Mouse (Mus musculus) 3134 (cell line): ENCODE results near the gene Dgkq.
A peak's percentile ranks its signal among the peaks of the same experiment; 100 is the strongest.

Experiments
- DNase-seq: peaks from one replicate; pipeline ENCODE4 v3.0.0-alpha.2; 2011; ENCODE audit warnings: low spot score; ENCODE audit not compliant: insufficient read length; ENCODE audit errors: extremely low read depth

The Dgkq gene

GRCm38 (mm10) chr5:108691152-108691551 lies 21.7 kb upstream of the Dgkq start:
- DNase-seq, result no peak

- no peak for DNase-seq
Observed at GRCm38 (mm10) chr5:108689091-108689490, 19.6 kb upstream of the Dgkq start.

- DNase-seq, result no peak
Observed at GRCm38 (mm10) chr5:108680871-108681270, 11.4 kb upstream of the Dgkq start.

- DNase-seq, result no peak
Observed at GRCm38 (mm10) chr5:108679909-108680308, 10.4 kb upstream of the Dgkq start.

- DNase-seq, result no peak
Observed at GRCm38 (mm10) chr5:108678296-108678854, 8.9 kb upstream of the Dgkq start.

- no peak for DNase-seq
Observed at GRCm38 (mm10) chr5:108677605-108678295, 8.3 kb upstream of the Dgkq start.

GRCm38 (mm10) chr5:108676772-108677498 lies 7.5 kb upstream of the Dgkq start:
- DNase-seq, result no peak

GRCm38 (mm10) chr5:108675251-108675816 lies 5.9 kb upstream of the Dgkq start, which contains the start of gene Slc26a1:
Gene Slc26a1, minus strand, starts transcription at chr5:108675569.
- no peak for DNase-seq

- DNase-seq, result no peak
Observed at GRCm38 (mm10) chr5:108674624-108675023, 5.2 kb upstream of the Dgkq start.

GRCm38 (mm10) chr5:108671757-108672156 lies 2.3 kb upstream of the Dgkq start:
- DNase-seq, result no peak

- no peak for DNase-seq
Observed at GRCm38 (mm10) chr5:108670785-108671184, 1.3 kb upstream of the Dgkq start.

- DNase-seq, result no peak
Observed at GRCm38 (mm10) chr5:108669986-108670385, 514 bp upstream of the Dgkq start.

GRCm38 (mm10) chr5:108668387-108668932 lies 1.0 kb downstream of the Dgkq start:
- no peak for DNase-seq

GRCm38 (mm10) chr5:108667370-108667769 lies 2.1 kb downstream of the Dgkq start:
- no peak for DNase-seq

GRCm38 (mm10) chr5:108665066-108665465 lies 4.4 kb downstream of the Dgkq start:
- DNase-seq, result no peak

- DNase-seq, result no peak
Observed at GRCm38 (mm10) chr5:108662772-108663171, 6.7 kb downstream of the Dgkq start.

- peak; percentile 87 for DNase-seq
Observed at GRCm38 (mm10) chr5:108660632-108661268, 8.7 kb downstream of the Dgkq start.

GRCm38 (mm10) chr5:108659698-108660631 lies 9.5 kb downstream of the Dgkq start, which contains the start of gene Idua:
Gene Idua, plus strand, starts transcription at chr5:108660331.
- DNase-seq, result no peak

GRCm38 (mm10) chr5:108658611-108659010 lies 10.9 kb downstream of the Dgkq start:
- DNase-seq, result no peak

GRCm38 (mm10) chr5:108657406-108657805 lies 12.1 kb downstream of the Dgkq start:
- DNase-seq, result no peak
